Mouse (Mus musculus) midbrain, embryonic 11.5 days (tissue): ENCODE data around the gene Zmynd8. TPM values are rescaled to one million over a fixed set of nuclear protein-coding genes. Genes with fewer than 3 reads are reported as not detected.

Experiments used
- ATAC-seq: fragments of 200-750 bp; cut with Nextera tagmentation; 2 replicates; pipeline ENCODE4 v1.8.0; 2017; ENCODE audit warnings: moderate TSS enrichment, moderate library complexity; ENCODE audit not compliant: low FRiP score
- DNase-seq: peaks from one replicate; pipeline ENCODE4 v3.0.0; 2015; ENCODE audit warnings: low spot score; ENCODE audit errors: missing footprints
- H3K27ac ChIP-seq: fragments of 300-500 bp; sonication (generic); 2 replicates; pipeline ENCODE4 v1.5.1; 2014; ENCODE audit warnings: low read depth, low read length
- H3K27me3 ChIP-seq: fragments of 300-500 bp; sonication (generic); 2 replicates; pipeline ENCODE4 v1.6.1; 2014; ENCODE audit warnings: mild to moderate bottlenecking, low read length, moderate library complexity, mixed read lengths; ENCODE audit not compliant: control insufficient read depth, insufficient read depth
- H3K36me3 ChIP-seq: fragments of 300-500 bp; sonication (generic); 2 replicates; pipeline ENCODE4 v1.6.1; 2014; ENCODE audit warnings: mild to moderate bottlenecking, low read length, moderate library complexity, mixed read lengths; ENCODE audit not compliant: control insufficient read depth, insufficient read depth
- H3K4me1 ChIP-seq: fragments of 300-500 bp; sonication (generic); 2 replicates; pipeline ENCODE4 v1.6.1; 2014; ENCODE audit warnings: low read length; ENCODE audit not compliant: control insufficient read depth, insufficient read depth
- H3K4me2 ChIP-seq: fragments of 300-500 bp; sonication (generic); 2 replicates; pipeline ENCODE4 v1.6.1; 2014; ENCODE audit warnings: mild to moderate bottlenecking, moderate library complexity
- H3K4me3 ChIP-seq: fragments of 300-500 bp; sonication (generic); 2 replicates; pipeline ENCODE4 v1.5.1; 2014; ENCODE audit warnings: low read depth, low read length
- H3K9ac ChIP-seq: fragments of 300-500 bp; sonication (generic); 2 replicates; pipeline ENCODE4 v1.6.1; 2014; ENCODE audit warnings: low read length
- H3K9me3 ChIP-seq: fragments of 300-500 bp; sonication (generic); 2 replicates; pipeline ENCODE4 v1.6.1; 2016; ENCODE audit warnings: low read length; ENCODE audit not compliant: control insufficient read depth
- WGBS: fragments of 180-500 bp; shearing (Covaris S2); extraction: QIAGEN DNeasy Blood & Tissue Kit; methylation state at CpG from one replicate; pipeline ENCODE4 v1.1.7; 2014; 5-methylcytosine and 5-hydroxymethylcytosine counted together
- polyA plus RNA-seq: library from polyadenylated mRNA; unstranded; fragments of >200 nt; fragmentation: Nextera tagmentation; extraction: Ambion mirVana; gene quantifications from 2 replicates; pipeline ENCODE4 v1.2.1, GENCODE M21; 2014

The Zmynd8 gene
- polyA plus RNA-seq, 1 experiment from 2014 or later = 45.6 TPM

GRCm38 (mm10) chr2:165925144-165925543 is 26.3 kb upstream of the Zmynd8 start:
- Histone ChIP-seq H3K36me3 (no peaks in the 10 kb centered on the region), H3K9me3 (no peaks in the 10 kb centered on the region), H3K4me3 (no peak overlapping the region), H3K27ac (no peak overlapping the region), H3K9ac (no peak overlapping the region), H3K4me2 (no peak overlapping the region), H3K27me3 (no peaks in the 10 kb centered on the region), H3K4me1 (no peaks in the 10 kb centered on the region)
- no peak for DNase-seq
- no peak for ATAC-seq
- WGBS = 59% methylated on average over 3 of the region's 3 CpGs

- ATAC-seq = no peak
- Histone ChIP-seq H3K9me3 (no peaks in the 10 kb centered on the region), H3K4me3 (no peak overlapping the region), H3K36me3 (no peaks in the 10 kb centered on the region), H3K27ac (no peak overlapping the region), H3K4me1 (no peaks in the 10 kb centered on the region), H3K4me2 (no peak overlapping the region), H3K27me3 (no peaks in the 10 kb centered on the region), H3K9ac (no peak overlapping the region)
- 78% methylated on average over 2 of the region's 2 CpGs for WGBS
- DNase-seq = no peak
Measured at GRCm38 (mm10) chr2:165924695-165925094, 25.9 kb upstream of the Zmynd8 start.

- ATAC-seq (no peak), DNase-seq (no peak)
- Histone ChIP-seq H3K27me3 (no peaks in the 10 kb centered on the region), H3K9me3 (no peaks in the 10 kb centered on the region), H3K4me1 (no peaks in the 10 kb centered on the region), H3K27ac (no peak overlapping the region), H3K4me3 (no peak overlapping the region), H3K9ac (no peak overlapping the region), H3K4me2 (no peak overlapping the region), H3K36me3 (no peaks in the 10 kb centered on the region)
- 91% methylated on average over 8 of the region's 8 CpGs for WGBS
Measured at GRCm38 (mm10) chr2:165923715-165924114, 24.9 kb upstream of the Zmynd8 start.

GRCm38 (mm10) chr2:165922994-165923393 is 24.2 kb upstream of the Zmynd8 start:
- 79% methylated on average over 3 of the region's 3 CpGs for WGBS
- ATAC-seq = no peak
- Histone ChIP-seq H3K9ac (no peak overlapping the region), H3K36me3 (no peaks in the 10 kb centered on the region), H3K4me3 (no peak overlapping the region), H3K4me2 (no peak overlapping the region), H3K9me3 (no peaks in the 10 kb centered on the region), H3K4me1 (no peaks in the 10 kb centered on the region), H3K27ac (no peak overlapping the region), H3K27me3 (no peaks in the 10 kb centered on the region)
- no peak for DNase-seq

- H3K9ac ChIP-seq = no peak overlapping the region
- H3K27ac ChIP-seq = no peak overlapping the region
- H3K9me3 ChIP-seq = no peaks in the 10 kb centered on the region
- ATAC-seq = no peak
- H3K4me2 ChIP-seq = no peak overlapping the region
- WGBS = 72% methylated on average over 13 of the region's 13 CpGs
- DNase-seq = no peak
- H3K27me3 ChIP-seq = no peaks in the 10 kb centered on the region
- no peaks in the 10 kb centered on the region for H3K4me1 ChIP-seq
- H3K36me3 ChIP-seq = no peaks in the 10 kb centered on the region
- H3K4me3 ChIP-seq = no peak overlapping the region
Measured at GRCm38 (mm10) chr2:165922047-165922728, 23.4 kb upstream of the Zmynd8 start.

GRCm38 (mm10) chr2:165914298-165914697 is 15.5 kb upstream of the Zmynd8 start:
- 30% methylated on average over 11 of the region's 11 CpGs for WGBS

GRCm38 (mm10) chr2:165913073-165913472 is 14.3 kb upstream of the Zmynd8 start:
- Histone ChIP-seq H3K4me2 (no peak overlapping the region), H3K9ac (no peak overlapping the region), H3K36me3 (no peaks in the 10 kb centered on the region), H3K4me3 (no peak overlapping the region), H3K27me3 (no peaks in the 10 kb centered on the region), H3K4me1 (no peaks in the 10 kb centered on the region), H3K9me3 (no peaks in the 10 kb centered on the region), H3K27ac (no peak overlapping the region)
- DNase-seq (no peak), ATAC-seq (no peak)
- 75% methylated on average over 7 of the region's 7 CpGs for WGBS

More at GRCm38 (mm10) chr2:165914298-165914697, 15.5 kb upstream of the Zmynd8 start:
- no peak overlapping the region for H3K4me3 ChIP-seq
- H3K4me1 ChIP-seq = no peaks in the 10 kb centered on the region
- no peak overlapping the region for H3K4me2 ChIP-seq
- H3K36me3 ChIP-seq = no peaks in the 10 kb centered on the region
- H3K9ac ChIP-seq = no peak overlapping the region
- H3K27me3 ChIP-seq = no peaks in the 10 kb centered on the region
- 0 out of 2 replicates have a peak, but pooled peaks have one; percentile 44 for ATAC-seq
- peak; percentile 99 for DNase-seq
- no peak overlapping the region for H3K27ac ChIP-seq
- no peaks in the 10 kb centered on the region for H3K9me3 ChIP-seq

GRCm38 (mm10) chr2:165909731-165910130 is 10.9 kb upstream of the Zmynd8 start:
- ATAC-seq (no peak), DNase-seq (no peak)
- Histone ChIP-seq H3K9me3 (no peaks in the 10 kb centered on the region), H3K9ac (no peak overlapping the region), H3K27me3 (no peaks in the 10 kb centered on the region), H3K36me3 (no peaks in the 10 kb centered on the region), H3K4me3 (no peak overlapping the region), H3K4me1 (peaks cover 6% of the 10 kb centered on the region; the same call in 1 of the 2 replicates), H3K27ac (no peak overlapping the region), H3K4me2 (no peak overlapping the region)

GRCm38 (mm10) chr2:165907199-165907598 is 8.4 kb upstream of the Zmynd8 start:
- no peak overlapping the region for H3K4me3 ChIP-seq
- no peak overlapping the region for H3K4me2 ChIP-seq
- H3K27ac ChIP-seq = no peak overlapping the region
- no peak for ATAC-seq
- H3K4me1 ChIP-seq = peaks cover 6% of the 10 kb centered on the region; the same call in 1 of the 2 replicates
- DNase-seq = no peak
- no peaks in the 10 kb centered on the region for H3K9me3 ChIP-seq
- no peaks in the 10 kb centered on the region for H3K36me3 ChIP-seq
- no peaks in the 10 kb centered on the region for H3K27me3 ChIP-seq
- no peak overlapping the region for H3K9ac ChIP-seq
- 53% methylated on average over 7 of the region's 8 CpGs for WGBS
